Mouse (Mus musculus) spleen, adult 12 weeks (tissue): ENCODE results near the gene Rwdd2b.
A peak's percentile ranks its signal among the peaks of the same experiment; 100 is the strongest.

Experiments used
- DNase-seq: peaks from one replicate; pipeline ENCODE4 v3.0.0; 2022; ENCODE audit warnings: low spot score

Rwdd2b gene

GRCm38 (mm10) chr16:87420662-87421061, 19.7 kb downstream of the Rwdd2b start:
- no peak for DNase-seq

GRCm38 (mm10) chr16:87405001-87405400, 35.4 kb downstream of the Rwdd2b start:
- no peak for DNase-seq

- peak; percentile 8 for DNase-seq
Measured at GRCm38 (mm10) chr16:87393813-87394548, 46.4 kb downstream of the Rwdd2b start.

DNA sequence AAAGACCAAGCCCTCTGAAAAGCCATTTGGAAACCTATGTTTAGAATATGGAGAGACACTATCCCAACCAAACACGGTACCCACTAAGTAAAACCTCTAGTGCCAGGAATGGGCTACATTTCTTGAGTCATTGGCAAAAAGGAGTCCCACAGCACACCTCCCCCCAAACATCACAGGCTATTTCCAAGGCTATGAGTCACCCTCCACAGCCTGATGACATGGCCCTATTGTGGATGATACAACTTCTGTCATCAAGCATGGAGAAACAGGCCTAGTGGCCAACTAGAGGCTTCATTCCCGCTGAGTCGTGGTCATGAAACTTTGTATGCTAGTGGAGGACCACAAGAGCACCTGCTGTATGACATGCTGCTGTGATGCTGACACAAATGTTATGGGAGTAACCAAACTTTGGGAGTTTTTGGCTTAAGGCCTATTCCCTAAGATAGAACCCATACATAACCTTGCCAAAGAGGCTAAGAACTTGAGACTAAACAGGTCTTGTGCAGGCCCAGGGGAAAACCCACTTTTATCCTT, 52.9 kb downstream of the Rwdd2b start:
- DNase-seq = no peak

DNA sequence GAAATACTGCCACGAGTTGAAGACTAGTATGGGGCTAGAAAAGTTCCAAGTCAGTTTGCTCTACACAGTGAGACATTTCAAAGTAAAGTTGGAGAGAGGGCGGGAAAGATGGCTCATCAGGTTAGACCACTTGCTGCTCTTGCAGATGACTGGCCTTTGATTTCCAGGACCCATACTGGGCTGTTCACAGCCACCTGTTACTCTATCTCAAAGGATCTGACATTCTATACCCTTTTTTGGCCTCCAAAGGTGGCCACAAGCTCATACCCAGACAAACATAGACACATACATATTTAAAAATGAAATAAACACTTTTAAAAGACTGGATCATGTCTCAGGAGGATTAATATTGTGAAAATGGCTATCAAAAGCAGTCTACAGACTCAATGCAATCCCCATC, 56.0 kb downstream of the Rwdd2b start:
- DNase-seq = no peak
